Mouse (Mus musculus): Measurements from ENCODE around the gene 1110008P14Rik.
"Not testable (repeated sequence)": the region's sequence is repeated elsewhere in the genome, so short reads cannot be mapped to it uniquely, and the experiment has no call there.

Gene 1110008P14Rik

DNA sequence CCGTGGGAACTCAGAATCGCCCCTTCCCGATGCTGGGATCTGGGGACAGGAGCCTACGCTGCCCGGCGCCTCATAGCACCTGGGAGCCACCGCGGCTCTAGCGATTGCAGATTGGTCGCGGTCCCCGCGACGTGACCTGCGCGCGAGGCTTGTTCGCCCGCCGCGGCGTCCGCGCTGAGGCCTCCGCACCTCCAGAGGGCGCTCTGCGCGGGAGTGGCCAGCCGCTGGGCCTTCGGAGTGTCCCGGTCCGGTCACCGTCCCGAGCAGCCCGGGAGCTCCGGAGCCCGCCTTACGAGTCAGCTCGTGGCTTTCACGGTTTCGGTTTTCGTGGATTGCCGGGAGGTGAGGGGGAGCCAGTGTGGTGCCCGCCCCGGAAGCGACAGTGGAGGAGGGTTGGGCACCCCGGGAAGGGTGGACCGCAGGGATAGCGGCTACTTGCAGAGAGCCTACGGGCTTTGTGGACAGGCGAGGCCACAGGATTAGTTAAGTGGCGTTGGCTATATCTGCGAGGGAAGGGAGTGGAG is 18.9 kb downstream of the 1110008P14Rik start:
- peak; percentile 93 for DNase-seq

DNA sequence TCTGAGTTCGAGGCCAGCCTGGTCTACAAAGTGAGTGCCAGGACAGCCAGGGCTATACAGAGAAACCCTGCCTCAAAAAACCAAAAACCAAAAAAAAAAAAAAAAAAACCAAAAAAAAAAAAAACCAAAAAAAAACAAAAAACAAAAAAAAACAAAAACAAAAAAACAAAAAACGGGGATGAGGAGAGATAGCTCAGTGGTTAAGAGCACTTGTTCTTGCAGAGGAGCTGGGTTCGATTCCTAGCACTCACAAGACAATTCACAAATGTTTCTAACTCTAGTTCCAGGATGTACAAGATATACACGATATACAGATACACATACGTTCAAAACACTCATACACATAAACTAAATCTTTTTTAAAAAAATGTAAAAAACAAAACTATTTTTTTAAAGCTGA is 19.5 kb downstream of the 1110008P14Rik start:
- DNase-seq = not testable (repeated sequence)

DNA sequence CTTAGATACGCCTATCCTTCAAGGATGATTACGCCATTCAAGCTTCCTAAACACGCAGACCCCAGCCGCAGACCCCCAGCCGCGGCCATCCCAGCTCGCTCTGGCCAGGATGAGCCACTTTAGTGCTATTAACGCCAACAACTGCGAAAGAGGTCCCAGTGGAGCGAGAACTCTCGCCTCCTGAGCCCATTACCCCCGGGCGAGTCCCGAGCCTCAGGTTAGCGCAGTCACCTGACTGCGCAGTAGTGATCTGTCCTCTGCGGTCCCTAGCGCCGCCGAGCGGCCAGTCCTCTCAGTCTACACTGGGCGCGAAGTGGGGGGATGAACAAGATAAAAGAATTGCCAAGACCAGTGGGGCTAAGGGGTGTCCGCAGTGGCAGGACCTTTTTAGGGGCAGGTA is 20.3 kb downstream of the 1110008P14Rik start:
- DNase-seq = peak; percentile 89

DNA sequence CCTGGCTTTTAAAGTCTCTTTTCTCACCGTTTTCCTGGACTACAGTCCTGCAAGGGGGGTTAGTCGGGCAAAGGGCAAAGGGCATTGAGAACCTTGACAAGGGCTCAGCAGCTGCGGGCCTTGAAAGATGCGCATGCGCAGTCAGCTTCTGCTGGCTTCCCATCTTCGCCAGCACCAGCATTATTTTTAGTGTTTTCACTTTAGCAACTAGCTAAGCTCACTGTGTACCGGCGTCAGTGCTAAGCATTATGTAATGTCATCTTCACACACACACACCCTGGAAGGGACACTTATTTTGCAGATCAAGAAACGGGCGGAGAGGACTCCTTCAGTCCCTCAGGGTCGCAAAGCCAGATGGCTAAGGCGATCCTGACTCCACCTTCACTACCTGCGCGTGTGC is 21.0 kb downstream of the 1110008P14Rik start:
- DNase-seq = peak; percentile 80

DNA sequence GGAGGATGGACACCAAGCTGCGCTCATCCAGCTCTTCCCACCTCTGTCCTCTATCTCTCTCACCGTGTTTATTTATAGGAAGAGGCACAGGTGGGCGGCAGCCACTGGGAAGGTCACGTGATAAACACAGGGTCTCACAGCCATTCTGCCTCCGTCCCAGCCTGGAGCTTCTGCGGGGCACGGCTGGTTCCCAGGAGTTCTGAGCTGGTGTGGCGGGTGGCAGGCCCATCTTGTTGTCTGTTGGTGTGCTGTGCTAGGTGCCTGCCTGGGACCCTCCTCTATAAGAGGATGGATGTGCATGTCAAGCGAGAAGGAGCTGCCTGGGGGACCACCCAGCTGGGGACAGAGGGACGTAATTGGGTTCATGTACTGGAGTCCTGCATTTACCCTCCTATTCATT is 23.4 kb downstream of the 1110008P14Rik start:
- no peak for DNase-seq

DNA sequence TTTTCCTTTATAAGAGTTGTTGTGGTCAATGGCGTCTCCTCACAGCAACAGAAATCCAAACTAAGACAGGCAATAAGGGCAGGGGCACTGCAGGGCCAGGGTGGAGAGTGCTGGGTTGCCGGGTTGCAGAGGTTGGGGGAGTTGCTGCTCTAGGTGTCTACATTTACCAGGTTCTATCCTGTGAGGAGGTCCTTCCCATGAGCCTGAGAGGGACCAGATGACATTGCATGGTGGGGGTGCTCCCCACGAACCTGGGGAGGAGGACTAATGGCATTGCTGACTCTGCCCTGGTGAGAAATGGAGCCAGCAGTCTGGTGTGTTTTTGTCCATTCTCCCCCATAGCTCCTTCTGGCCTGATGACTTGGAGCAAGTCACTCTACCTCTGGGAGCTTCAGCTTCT is 24.0 kb downstream of the 1110008P14Rik start:
- DNase-seq = no peak

DNA sequence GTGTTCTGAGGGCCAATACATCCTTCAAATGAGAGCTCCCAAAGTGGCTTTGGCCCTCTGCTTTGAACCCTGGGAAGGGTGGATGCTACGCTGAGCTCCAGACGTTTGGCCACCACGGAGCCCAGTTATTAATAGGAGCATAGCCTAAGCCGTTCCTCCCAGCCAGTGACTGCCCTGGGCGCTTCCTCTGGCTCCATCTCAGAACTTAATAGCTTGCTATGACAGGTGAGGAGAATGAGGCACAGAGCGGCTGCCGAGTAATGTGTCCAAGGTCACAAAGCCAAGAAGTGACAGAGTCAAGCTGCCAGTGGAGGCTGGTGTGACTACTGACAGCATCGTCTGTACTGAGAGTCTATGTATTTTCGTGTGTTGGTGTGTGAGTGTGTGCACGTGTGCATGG is 25.5 kb downstream of the 1110008P14Rik start:
- no peak for DNase-seq

DNA sequence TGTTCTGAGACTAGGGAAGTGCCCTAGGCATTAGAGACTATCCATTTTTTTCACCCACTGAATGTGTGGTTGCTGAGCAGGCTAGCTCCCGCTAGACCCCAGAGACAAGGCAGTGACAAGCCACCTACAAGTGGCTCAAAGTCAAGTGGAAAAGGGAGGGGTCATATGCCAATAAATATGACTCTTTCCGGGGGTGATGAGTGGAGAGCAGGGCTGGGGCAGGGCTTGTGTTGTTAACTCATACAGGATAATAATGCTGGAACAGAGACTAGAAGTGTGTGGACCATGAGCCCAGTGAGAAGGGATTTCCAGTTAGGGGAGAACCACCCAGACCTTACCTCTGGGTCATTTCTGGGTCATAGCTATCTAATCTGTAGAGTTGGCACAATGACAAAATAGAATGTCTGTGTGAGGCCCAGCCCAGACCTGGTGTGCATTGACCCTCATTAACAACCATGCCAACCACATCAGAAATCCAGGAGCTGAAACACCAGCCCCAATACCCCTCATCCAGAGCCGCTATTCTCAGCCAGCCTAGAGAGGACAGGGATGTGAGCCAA is 27.3 kb downstream of the 1110008P14Rik start:
- no peak for DNase-seq

DNA sequence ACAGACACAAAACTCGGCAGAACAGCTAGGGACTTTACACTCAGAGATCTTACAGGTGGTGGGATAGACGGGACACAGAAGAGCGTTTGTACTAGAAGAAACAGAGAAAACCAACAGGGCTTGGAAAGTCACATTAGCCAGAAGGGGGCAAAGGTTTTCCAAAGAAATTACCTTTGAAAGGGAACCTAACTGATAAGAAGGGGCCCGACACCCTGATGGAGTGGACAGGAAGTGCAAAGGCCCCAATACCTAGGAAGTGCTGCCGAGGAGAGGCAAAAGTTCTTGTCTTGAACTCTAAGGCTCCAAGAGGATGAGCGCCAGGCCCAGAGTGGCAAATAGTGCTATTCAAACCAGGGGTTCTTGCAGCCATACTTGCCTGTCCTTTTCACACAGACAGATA is 27.9 kb downstream of the 1110008P14Rik start:
- no peak for DNase-seq

DNA sequence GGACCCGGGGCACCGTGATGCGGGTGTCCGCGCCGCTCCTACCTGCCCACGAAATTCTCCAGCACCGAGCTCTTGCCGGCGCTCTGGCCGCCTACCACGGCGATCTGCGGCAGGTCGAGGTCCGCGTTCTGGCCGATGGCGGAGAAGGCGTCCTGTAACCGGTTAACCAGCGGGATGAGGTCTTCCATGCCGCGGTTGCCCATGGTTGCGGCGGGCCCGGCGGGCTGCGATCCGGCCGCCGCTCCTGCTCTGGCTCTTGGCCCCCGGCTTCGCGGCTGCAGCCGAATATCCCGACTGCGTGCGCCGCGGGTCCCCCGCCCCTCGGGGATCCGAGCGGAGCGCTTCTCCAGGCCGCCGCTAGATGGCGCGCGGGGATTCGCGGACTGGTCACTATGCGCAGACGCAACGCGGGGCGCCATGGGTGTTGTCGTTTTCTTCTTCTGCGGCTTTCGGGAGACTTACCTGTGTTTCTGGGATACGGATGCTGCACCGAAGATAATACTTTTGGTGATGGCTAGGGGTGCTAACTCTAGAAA is 28.7 kb downstream of the 1110008P14Rik start, which contains the start of gene Dnm1:
Gene Dnm1 (minus strand): TSS at position 332 of the 536 bp plus-strand sequence.
- peak; percentile 92 for DNase-seq

DNA sequence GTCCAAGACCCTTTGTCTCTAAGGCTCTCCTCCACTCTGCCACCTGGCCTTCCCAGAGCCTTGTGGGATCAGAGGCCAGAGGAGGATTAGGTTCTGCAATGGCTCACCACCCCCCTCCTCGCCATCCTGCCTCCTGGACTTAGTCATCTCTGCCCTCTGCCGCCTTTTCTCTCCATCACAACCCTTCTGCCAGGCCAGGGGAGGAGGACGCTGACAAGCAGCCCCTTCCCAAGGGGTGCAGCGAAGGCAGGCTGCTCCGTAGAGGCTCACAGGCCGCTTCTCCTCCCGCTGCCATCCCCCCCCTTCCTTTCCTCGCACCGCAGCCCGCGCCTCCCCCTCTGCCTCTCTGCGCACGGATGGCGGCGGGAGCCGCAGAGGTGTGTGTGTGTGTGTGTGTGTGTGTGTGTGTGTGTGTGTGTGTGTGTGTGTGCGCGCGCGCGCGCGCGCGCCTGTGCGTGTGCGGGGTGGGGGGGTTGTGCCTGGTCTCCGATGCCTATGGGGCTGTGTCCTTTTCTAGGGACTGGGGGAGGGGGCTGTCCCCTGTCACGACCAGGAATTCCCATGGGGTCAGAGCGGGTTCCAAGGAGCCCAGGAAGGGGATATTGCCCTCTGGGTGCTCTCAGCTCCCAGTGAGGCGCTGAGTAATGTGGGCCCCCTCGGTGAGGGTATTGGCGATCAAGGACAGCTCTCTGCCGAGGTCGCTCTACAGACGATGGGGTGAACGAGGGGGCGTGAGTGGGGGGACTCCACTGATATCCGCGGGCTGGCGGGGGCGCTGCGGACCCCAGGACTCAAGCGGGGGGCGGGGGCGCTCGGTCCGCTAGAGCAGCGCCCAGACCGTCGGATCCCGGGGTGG is 29.4 kb downstream of the 1110008P14Rik start, which contains the start of gene Ciz1:
Gene Ciz1 (plus strand): TSS at position 177 of the 856 bp plus-strand sequence.
- no peak for DNase-seq

DNA sequence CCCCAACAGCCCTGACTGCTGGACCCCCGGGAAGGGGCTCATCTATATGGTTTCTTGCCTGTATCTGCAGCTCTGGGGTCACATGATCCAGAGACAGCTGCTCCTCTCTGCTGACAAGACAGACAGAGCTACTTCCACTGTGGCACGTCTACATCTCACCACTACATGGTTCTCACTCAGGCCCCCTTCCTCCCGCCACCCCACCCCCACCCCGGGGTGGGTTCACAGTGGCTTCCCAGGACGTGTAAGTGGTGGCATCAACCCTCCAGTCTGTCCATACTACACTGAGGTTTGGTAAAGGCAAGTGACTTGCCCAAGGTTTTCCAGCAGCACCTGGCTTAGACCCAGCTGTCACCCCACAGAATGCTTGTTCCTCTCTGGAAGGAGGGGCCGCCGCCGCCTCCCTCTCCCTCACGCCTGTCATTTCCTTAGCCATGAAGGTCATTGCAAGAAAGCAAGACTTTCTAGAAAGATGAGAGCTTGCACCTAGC is 30.2 kb downstream of the 1110008P14Rik start:
- no peak for DNase-seq

DNA sequence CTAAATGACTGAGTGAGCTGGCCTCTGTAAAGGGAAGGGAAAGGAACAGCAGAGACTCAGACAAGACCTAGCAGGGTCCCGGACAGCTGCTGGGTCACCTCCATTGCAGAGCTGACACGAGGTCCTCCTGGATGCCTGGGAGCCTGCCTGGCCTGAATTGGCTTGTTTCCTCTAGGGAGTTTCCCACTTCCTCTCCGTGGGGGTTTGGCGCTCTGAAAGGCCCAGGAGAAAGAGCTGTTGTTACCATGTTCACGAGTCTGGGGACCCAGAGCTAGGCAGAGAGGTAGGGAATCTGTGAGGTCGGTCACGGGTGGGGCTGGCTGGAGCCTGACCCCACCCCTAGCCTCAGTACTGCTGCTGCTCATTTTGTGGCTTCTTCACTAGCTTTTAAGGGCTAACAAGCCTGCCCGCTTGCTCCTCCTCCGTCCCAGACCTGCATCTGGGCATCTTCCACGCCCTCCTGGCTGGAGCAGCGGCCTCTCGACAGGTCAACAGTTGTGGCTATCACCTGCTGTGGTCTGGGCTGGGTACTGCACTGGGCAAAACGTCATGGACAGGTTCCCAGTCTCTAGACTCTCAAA is 31.2 kb downstream of the 1110008P14Rik start:
- DNase-seq = no peak

DNA sequence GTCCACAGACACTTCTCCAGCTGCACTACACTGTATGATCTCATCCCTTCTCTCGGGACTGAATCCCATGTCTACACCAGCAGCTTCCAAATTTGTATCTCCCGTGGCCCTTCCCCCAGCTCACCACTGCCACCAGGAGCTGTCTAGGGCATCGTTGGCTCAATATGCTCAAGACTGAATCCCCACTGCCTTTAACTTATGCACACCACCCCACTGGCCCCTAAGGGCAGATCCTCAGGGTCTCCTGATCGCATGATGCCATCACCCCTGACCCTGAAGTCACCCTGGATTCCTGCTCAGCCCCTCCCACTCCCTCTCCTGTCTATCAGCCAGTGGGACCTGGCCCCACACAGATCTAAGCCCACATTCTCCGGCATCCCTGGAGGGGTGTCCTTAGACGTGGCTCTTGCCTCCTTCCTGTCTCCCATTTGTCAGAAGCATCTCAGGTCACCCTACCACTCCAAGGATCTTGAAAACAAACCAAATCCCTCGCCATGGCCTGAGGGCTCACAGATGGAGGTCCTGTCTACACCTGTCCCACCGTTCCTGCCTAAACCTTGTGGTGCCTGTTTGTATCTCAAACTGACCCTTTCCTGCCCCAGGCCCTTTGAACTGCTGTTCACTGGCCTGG is 32.0 kb downstream of the 1110008P14Rik start:
- DNase-seq = no peak

DNA sequence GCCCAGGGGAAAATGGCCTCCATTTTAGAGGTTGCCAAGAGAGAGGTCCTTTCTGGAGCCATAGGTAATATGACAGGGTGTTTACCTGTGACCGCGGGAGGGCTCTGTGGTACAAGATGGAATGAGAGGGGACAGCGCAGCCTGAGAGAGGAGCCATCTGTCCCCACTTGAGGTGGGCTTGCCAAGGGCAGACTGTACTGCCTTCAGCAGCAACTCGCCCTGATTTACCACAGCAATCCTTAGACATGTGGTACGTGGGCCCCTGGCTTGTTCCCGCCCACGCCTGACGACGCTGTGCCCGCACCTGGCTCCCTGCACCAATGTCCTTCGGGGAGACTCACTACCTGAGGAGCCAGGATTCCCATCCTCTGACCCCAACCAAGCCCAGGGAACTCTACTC is 33.4 kb downstream of the 1110008P14Rik start:
- no peak for DNase-seq

DNA sequence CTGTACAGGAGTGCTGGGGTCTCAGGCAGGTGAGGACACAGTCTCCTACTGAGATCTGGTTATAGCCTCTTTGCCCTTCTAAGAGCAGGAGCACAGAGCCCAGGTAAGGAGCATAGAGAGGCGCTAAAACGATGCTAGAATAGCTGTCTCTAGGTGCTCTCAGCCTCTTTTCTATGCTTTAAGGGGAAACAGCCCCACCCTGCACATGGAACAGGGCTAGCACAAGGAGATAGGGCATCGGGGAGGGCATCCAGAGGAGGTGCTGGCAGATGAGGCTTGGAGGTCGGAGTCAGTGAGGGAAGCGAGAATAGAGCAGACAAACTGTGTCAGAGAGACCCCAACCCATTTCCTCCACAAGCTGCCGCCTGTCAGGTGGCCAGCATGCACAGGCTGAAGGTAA is 34.7 kb downstream of the 1110008P14Rik start:
- DNase-seq = no peak

DNA sequence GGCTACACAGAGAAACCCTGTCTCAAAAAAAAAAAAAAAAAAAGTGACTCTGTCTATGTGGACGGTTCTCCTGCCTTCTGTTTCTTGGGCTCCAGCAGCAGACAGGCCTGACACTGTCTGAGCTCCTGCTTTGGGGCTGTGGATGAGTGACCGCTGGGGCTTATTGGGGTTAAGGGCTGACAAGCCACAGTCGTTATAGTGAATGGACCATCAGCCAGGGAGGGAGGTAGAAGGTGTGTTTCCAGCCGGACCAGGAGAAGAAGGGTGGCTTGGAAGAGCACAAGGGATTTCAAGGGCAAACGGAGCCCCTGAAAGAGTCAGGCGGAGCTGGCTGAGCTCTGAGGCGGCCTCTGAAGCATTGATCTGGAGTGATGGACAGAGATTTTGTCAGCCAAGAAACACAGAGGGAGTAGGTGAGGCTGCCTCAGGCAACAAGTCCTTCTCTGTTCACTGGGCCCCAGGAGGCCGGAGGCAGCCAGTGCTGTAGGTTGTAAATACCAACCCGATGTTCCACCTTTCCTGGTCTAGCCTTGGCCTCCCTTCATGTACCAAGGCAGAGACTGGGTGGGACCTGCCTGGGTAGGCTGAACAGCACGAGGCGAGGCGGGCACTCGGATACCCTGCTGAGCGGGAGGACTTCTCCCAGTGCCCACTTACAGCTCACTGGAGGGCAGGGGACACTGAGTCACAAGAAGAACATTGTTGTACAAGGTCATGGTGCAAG is 37.0 kb downstream of the 1110008P14Rik start:
- no peak for DNase-seq

DNA sequence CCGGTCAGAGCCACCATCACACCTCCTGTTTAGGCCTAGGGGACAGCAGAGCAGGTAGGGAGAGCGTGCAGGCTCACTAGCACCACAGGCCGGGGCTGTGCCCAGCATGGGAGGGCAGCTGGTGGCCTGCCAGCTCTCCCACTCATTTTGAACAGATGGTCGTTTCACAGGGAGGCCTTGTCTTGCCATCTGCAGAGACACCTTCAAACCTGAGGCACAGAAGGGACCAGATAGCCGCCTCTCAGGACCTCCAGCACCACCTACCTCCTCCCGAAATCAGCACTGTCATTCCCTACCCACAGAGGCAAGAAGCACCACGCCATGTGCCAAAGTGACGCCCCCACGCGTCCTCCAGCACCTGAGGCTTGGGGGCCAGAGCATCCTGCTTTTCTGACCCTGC is 37.7 kb downstream of the 1110008P14Rik start:
- no peak for DNase-seq

DNA sequence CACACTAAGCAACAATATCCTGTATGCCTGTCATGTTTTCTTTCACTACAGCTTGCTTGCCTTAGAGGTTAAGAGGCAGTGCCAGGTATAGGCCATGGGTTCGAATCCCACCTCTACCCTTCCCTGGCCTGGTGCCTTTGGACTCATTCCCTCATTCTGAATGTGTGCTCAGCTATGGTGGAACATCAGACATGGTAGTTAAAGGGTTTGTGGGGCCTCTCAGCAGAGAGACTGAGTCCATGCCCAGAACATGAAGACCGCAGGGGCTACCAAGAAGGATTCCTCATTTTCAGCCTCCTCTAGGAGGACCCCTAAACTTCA is 38.4 kb downstream of the 1110008P14Rik start:
- no peak for DNase-seq

DNA sequence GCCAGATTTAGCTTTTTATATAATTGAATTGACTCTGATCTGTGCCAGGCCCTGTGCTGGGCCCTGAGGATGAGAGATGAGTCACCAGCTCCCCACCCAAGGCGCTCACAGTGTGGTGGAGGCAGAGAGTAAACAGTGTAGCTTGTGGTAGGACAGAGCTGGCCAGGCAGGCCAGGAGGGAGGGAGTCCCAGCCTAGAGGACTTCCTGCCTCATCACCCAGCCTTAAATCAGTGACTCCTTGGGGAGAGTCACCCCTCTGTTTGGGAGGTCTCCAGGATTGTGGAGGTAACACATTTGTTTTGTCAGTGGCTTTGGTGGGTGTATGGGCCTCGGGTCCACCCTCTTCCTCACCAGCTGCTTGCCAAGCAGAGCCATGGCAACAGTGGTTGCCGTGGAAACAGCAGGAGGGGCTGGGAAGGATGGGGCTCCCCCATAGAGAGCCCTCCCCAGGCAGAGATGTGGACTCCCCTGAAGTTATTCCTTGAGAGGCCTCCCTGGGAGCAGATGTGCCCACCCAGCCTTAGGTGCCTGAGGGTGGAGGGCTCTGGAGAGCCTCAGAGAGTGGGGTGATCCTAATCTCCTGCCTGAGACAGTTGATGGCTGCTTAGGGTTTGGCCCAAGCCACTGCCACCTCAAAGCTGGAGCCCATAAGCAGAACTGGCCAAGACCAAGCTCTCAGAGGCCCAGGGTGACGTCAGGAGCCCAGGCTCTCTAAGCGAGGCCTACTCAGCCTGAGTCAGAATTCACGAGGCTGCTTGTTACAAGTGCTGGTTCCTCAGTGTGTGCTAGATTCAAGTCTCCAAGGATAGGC is 39.0 kb downstream of the 1110008P14Rik start:
- DNase-seq = peak; percentile 35

DNA sequence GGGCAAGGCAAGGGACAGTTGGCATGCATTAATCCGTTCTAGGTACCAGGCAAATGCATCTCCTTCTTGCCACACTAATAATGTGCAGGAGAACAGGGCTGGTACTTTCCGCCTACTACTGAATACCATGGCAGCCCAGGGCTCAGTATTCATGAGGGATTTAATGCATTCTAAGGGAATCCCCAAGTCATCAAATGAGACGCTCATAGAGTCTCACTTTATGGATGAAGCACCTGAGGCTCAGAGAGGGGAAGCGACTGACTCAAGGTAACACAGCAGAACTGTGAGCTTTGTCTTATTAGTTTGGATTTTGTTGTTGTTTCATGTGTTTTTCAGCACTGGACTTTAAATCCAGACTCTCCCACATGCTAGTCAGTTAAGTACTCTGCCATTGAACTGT is 39.7 kb downstream of the 1110008P14Rik start:
- DNase-seq = no peak

DNA sequence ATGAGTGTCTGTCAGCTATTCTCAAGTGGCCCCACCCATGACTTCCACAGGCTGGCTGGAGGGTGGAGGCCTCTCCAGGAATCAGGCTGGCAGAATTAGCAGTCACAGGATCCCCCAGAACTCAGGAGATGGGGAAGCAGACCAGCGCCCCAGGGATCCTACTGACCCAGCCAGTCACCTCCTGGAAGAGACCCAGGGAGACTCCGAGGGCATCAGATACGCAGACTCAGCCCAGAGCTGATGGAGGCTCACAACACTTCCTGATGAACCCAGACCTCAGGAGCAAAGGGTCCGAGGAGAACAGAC is 40.2 kb downstream of the 1110008P14Rik start:
- no peak for DNase-seq
